Comparison of ENCODE assay signal across 8 mouse cellular contexts in the genomic region with DNA sequence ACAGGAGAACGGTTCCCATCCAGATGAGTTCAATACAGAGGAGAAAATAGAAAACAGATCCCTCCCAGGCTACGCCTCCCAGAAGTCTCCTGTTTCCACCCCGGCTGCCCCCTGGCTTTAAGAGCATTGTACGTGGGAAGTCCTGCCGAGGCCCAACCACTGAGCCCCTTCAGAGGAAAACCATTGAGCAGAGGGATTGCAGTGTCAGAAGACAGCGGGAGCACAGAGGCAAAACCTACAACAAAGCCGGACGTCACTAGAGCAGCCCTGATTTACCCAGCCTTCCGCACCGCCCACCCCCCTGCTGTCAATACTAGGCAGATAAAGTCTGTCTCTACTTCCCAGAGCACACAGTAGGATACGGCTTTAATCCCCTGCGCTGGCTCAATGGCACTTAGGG. TPM values are rescaled to one million over a fixed set of nuclear protein-coding genes. Genes with fewer than 3 reads are reported as not detected.
DNase-seq lines count a peak whose midpoint lies in the region; TF ChIP-seq lines count a peak whose summit lies in the region.

No protein-coding gene starts in this region.

- H3K27ac ChIP-seq in limb, embryonic 10.5 days: peak overlapping the region; percentile 94

- H3ac ChIP-seq in myocyte (ENCODE audit: control insufficient read depth, insufficient read length): no peak overlapping the region

- intact Hi-C loops in heart, postnatal 14 days (cut with DNase I): loop anchor here (5.0 kb wide), 1 partner anchor 91 kb away; no protein-coding TSS in a partner anchor

- peaks cover 12% of the 10 kb centered on the region for H3K36me3 ChIP-seq in limb, embryonic 10.5 days
- no peaks in the 10 kb centered on the region for H3K36me3 ChIP-seq in myocyte (ENCODE audit: control insufficient read depth, insufficient read depth)

- no peaks in the 10 kb centered on the region for H3K27me3 ChIP-seq in limb, embryonic 10.5 days (ENCODE audit: low read depth, poor library complexity, severe bottlenecking)
- H3K27me3 ChIP-seq in myocyte (ENCODE audit: control insufficient read depth, insufficient read depth, insufficient read length): peaks cover 8% of the 10 kb centered on the region

- H3K79me2 ChIP-seq in myocyte (ENCODE audit: control insufficient read depth, insufficient read depth): no peaks in the 10 kb centered on the region

- under 1% methylated on average over 12 of the region's 12 CpGs for WGBS in limb, embryonic 10.5 days

- peaks cover 34% of the 10 kb centered on the region for H3K4me1 ChIP-seq in limb, embryonic 10.5 days

- peak overlapping the region; percentile 74 for H3K4me3 ChIP-seq in limb, embryonic 10.5 days
- H3K4me3 ChIP-seq in myocyte: peak overlapping the region; percentile 30

- DNase-seq in right cerebral cortex, adult 18-20 months: peak; percentile 11
- DNase-seq in right cerebral cortex, postnatal 36 days (ENCODE audit: low spot score in 2 of 2): no peak
- DNase-seq in embryo, embryonic 9.5 days (ENCODE audit: extremely low spot score): peak; percentile 79
- DNase-seq in heart, postnatal 14 days: peak; percentile 15 to 31
- peak; percentile 77 for DNase-seq in limb, embryonic 10.5 days (ENCODE audit: low spot score)
- no peak for DNase-seq in thymus, postnatal 0 days (ENCODE audit: low spot score)
- no peak for DNase-seq in spleen, postnatal 10 days (ENCODE audit: low spot score in 2 of 2)

- no peaks in the 10 kb centered on the region for H3K9me3 ChIP-seq in limb, embryonic 10.5 days (replicated peaks)

- TF ChIP-seq POLR2A in myocyte (IDR thresholded peaks at IDR 0.05; ENCODE audit: insufficient read length, low read depth): no peak

- H3K4me2 ChIP-seq in myocyte (ENCODE audit: low read depth): peak overlapping the region; percentile 99

TF ChIP-seq in myocyte, 11 proteins besides CTCF, POLR2A, EP300 and RAD21:
- TF ChIP-seq E2F4 (IDR thresholded peaks at IDR 0.05; ENCODE audit: insufficient read depth) (no peak), CEBPB (IDR thresholded peaks at IDR 0.05; ENCODE audit: insufficient read depth, poor library complexity, severe bottlenecking) (no peak), TCF12 (IDR thresholded peaks at IDR 0.05; ENCODE audit: insufficient read depth, poor library complexity, severe bottlenecking) (no peak), TCF3 (IDR thresholded peaks at IDR 0.05; ENCODE audit: insufficient read length, low read depth) (no peak)
TF ChIP-seq in myocyte: peak in this region for 0.

RNA-seq across cellular contexts. Expression of a gene that starts 0.8 kb away (rescaled TPM):
- 1 to 10 TPM; 5.4 to 6.0 TPM for total RNA-seq in heart, postnatal 14 days (2021)
- polyA plus RNA-seq in limb, embryonic 10.5 days (2016; fragmentation: Nextera tagmentation; extraction: Ambion mirVana): 87.4 and 111 TPM in 2 replicates
- 0.06 TPM for polyA plus RNA-seq in myocyte (2012; fragmentation: generic; extraction: Trizol)
- 0.10 and 0.28 TPM in 2 replicates for polyA plus RNA-seq in thymus, postnatal 0 days (2015; fragmentation: Nextera tagmentation; extraction: Ambion mirVana)

Comparison
In these comparisons a context has a peak if more than half of its experiments do, and no peak if none do; other contexts are left out.
1. DNase-seq: peak in right cerebral cortex, adult 18-20 months (single experiment), embryo, embryonic 9.5 days (single experiment), heart, postnatal 14 days (2 of 2) and limb, embryonic 10.5 days (single experiment); none in right cerebral cortex, postnatal 36 days (0 of 2), thymus, postnatal 0 days (single experiment) and spleen, postnatal 10 days (0 of 2).
2. RNA of a gene that starts 0.8 kb away (polyA plus RNA-seq): 87.4 to 111 TPM in limb, embryonic 10.5 days; 0.10 to 0.28 TPM in thymus, postnatal 0 days and 0.06 TPM in myocyte (single experiment); every median in the first group is over 10 times any median in the second.